Mouse (Mus musculus): ENCODE results near the gene Tbx2. TPM values are rescaled to one million over a fixed set of nuclear protein-coding genes. Genes with fewer than 3 reads are reported as not detected.

Gene Tbx2
- polyA plus RNA-seq, 1 experiment from 2014 or later, result 5.8 TPM

GRCm38 (mm10) chr11:85839258-85840030, 7.1 kb downstream of the Tbx2 start:
- H3K27me3 ChIP-seq (ENCODE audit: control insufficient read depth, insufficient read depth, low read length), result peaks cover 35% of the 10 kb centered on the region
- no peak overlapping the region for H3K27ac ChIP-seq (ENCODE audit: low read length)
- peaks cover 17% of the 10 kb centered on the region for H3K4me1 ChIP-seq (ENCODE audit: control insufficient read depth, insufficient read depth, low read length)
- no peaks in the 10 kb centered on the region for H3K9me3 ChIP-seq (ENCODE audit: control insufficient read depth, low read depth, low read length)
- H3K36me3 ChIP-seq (ENCODE audit: control insufficient read depth, insufficient read depth, low read length), result peaks cover 7% of the 10 kb centered on the region; the same call in 1 of the 2 replicates
- peak overlapping the region; percentile 54 for H3K9ac ChIP-seq (replicated peaks; ENCODE audit: low read depth, low read length)
- 40% methylated on average over 7 of the region's 7 CpGs for WGBS
- ATAC-seq (ENCODE audit: insufficient number of reproducible peaks, insufficient read depth, low FRiP score, low read depth), result no peak
- peak overlapping the region; percentile 87 for H3K4me2 ChIP-seq (replicated peaks; ENCODE audit: low read depth, low read length)
- H3K4me3 ChIP-seq (ENCODE audit: low read depth, low read length), result peak overlapping the region; percentile 59; the same call in 1 of the 2 replicates

DNA sequence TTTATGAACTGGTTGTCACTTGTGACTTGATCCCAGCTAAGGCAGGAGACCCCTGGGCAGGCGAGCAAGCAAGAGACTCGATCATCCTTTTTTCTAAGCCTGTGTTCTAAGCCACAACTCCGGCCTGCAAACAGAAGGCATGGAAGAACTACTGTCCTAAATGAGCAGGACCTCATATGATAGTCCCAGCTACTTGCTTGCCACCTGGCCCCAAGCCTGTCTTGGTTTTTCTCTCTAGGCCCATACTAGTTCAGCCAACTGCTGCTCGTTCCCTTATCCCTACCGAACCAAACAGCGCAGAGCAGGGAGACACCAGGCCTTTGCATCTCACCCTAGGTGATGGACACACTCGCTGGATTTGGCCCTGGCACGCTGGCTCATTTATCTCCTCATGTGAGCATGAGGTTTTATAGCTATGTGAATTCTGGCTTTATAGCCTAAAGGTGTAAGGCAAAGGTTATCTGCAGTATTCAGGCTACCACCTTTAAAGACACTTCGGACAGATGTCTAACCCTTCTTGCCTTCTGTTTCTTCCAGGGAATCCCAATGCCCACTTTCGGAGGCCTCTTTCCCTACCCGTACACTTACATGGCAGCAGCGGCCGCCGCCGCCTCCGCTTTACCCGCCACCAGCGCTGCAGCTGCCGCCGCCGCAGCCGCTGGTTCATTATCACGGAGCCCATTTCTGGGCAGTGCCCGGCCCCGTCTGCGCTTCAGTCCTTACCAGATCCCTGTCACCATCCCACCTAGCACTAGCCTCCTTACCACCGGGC, 7.9 kb downstream of the Tbx2 start:
- peak overlapping the region; percentile 59 for H3K4me3 ChIP-seq (ENCODE audit: low read depth, low read length)
- H3K9ac ChIP-seq (replicated peaks; ENCODE audit: low read depth, low read length), result peak overlapping the region; percentile 54; the same call in 1 of the 2 replicates
- no peak for ATAC-seq (ENCODE audit: insufficient number of reproducible peaks, insufficient read depth, low FRiP score, low read depth)
- peak overlapping the region; percentile 58 for H3K4me2 ChIP-seq (replicated peaks; ENCODE audit: low read depth, low read length)
- peak overlapping the region; percentile 29; the same call in 1 of the 2 replicates for H3K27ac ChIP-seq (ENCODE audit: low read length)
- no peaks in the 10 kb centered on the region for H3K9me3 ChIP-seq (ENCODE audit: control insufficient read depth, low read depth, low read length)
- H3K27me3 ChIP-seq (ENCODE audit: control insufficient read depth, insufficient read depth, low read length), result peaks cover 31% of the 10 kb centered on the region
- peaks cover 7% of the 10 kb centered on the region; the same call in 1 of the 2 replicates for H3K36me3 ChIP-seq (ENCODE audit: control insufficient read depth, insufficient read depth, low read length)
- peaks cover 17% of the 10 kb centered on the region for H3K4me1 ChIP-seq (ENCODE audit: control insufficient read depth, insufficient read depth, low read length)
- 31% methylated on average over 27 of the region's 27 CpGs for WGBS

GRCm38 (mm10) chr11:85840803-85841145, 8.4 kb downstream of the Tbx2 start:
- Histone ChIP-seq H3K4me1 (ENCODE audit: control insufficient read depth, insufficient read depth, low read length) (peaks cover 17% of the 10 kb centered on the region), H3K9me3 (ENCODE audit: control insufficient read depth, low read depth, low read length) (no peaks in the 10 kb centered on the region), H3K27me3 (ENCODE audit: control insufficient read depth, insufficient read depth, low read length) (peaks cover 29% of the 10 kb centered on the region), H3K4me2 (replicated peaks; ENCODE audit: low read depth, low read length) (peak overlapping the region; percentile 58), H3K4me3 (ENCODE audit: low read depth, low read length) (peak overlapping the region; percentile 59), H3K27ac (ENCODE audit: low read length) (peak overlapping the region; percentile 29; the same call in 1 of the 2 replicates), H3K9ac (replicated peaks; ENCODE audit: low read depth, low read length) (0 out of 2 replicates have a peak overlapping the region, but pooled peaks have one; percentile 29), H3K36me3 (ENCODE audit: control insufficient read depth, insufficient read depth, low read length) (peaks cover 7% of the 10 kb centered on the region; the same call in 1 of the 2 replicates)
- WGBS, result 20% methylated on average over 21 of the region's 21 CpGs
- no peak for ATAC-seq (ENCODE audit: insufficient number of reproducible peaks, insufficient read depth, low FRiP score, low read depth)

DNA sequence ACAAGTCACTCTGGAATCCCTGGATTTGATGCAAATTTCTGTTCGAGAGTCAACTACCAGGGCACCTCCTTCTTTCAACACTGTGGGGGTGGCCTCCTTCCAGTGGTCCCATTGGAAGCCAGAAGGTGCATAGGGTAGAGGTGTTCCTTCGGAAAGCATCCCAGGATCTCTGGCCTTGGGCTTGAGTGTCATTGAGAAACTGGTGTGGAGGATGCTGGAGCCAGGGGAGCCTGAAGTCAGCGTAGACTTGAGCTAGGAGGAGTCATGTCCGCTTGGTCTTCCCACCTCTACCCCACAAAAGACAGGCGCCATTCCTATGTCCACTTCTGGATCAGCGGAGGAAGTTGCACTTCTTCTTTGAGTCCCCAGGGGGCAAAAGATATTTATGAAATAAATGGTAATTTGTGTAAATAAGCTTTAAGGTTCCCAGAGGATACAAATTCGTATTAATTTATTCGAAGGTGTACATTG, 8.9 kb downstream of the Tbx2 start:
- H3K4me1 ChIP-seq (ENCODE audit: control insufficient read depth, insufficient read depth, low read length), result peaks cover 17% of the 10 kb centered on the region
- 33% methylated on average over 8 of the region's 8 CpGs for WGBS
- H3K4me2 ChIP-seq (replicated peaks; ENCODE audit: low read depth, low read length), result peak overlapping the region; percentile 58
- ATAC-seq (ENCODE audit: insufficient number of reproducible peaks, insufficient read depth, low FRiP score, low read depth), result no peak
- no peaks in the 10 kb centered on the region for H3K9me3 ChIP-seq (ENCODE audit: control insufficient read depth, low read depth, low read length)
- peak overlapping the region; percentile 59; the same call in 1 of the 2 replicates for H3K4me3 ChIP-seq (ENCODE audit: low read depth, low read length)
- peaks cover 7% of the 10 kb centered on the region; the same call in 1 of the 2 replicates for H3K36me3 ChIP-seq (ENCODE audit: control insufficient read depth, insufficient read depth, low read length)
- 0 out of 2 replicates have a peak overlapping the region, but pooled peaks have one; percentile 7 for H3K9ac ChIP-seq (replicated peaks; ENCODE audit: low read depth, low read length)
- peaks cover 24% of the 10 kb centered on the region for H3K27me3 ChIP-seq (ENCODE audit: control insufficient read depth, insufficient read depth, low read length)
- H3K27ac ChIP-seq (ENCODE audit: low read length), result peak overlapping the region; percentile 29

- Histone ChIP-seq H3K4me2 (replicated peaks; ENCODE audit: low read depth, low read length) (peak overlapping the region; percentile 58), H3K36me3 (ENCODE audit: control insufficient read depth, insufficient read depth, low read length) (peaks cover 7% of the 10 kb centered on the region; the same call in 1 of the 2 replicates), H3K27ac (ENCODE audit: low read length) (peak overlapping the region; percentile 29; the same call in 1 of the 2 replicates), H3K27me3 (ENCODE audit: control insufficient read depth, insufficient read depth, low read length) (peaks cover 23% of the 10 kb centered on the region), H3K4me3 (ENCODE audit: low read depth, low read length) (peak overlapping the region; percentile 59), H3K9me3 (ENCODE audit: control insufficient read depth, low read depth, low read length) (no peaks in the 10 kb centered on the region), H3K4me1 (ENCODE audit: control insufficient read depth, insufficient read depth, low read length) (peaks cover 17% of the 10 kb centered on the region), H3K9ac (replicated peaks; ENCODE audit: low read depth, low read length) (no peak overlapping the region; the same call in 1 of the 2 replicates)
- peak; percentile 62 for ATAC-seq (ENCODE audit: insufficient number of reproducible peaks, insufficient read depth, low FRiP score, low read depth)
- WGBS, result 1% methylated on average over 32 of the region's 32 CpGs
Measured at GRCm38 (mm10) chr11:85841980-85842379, 9.6 kb downstream of the Tbx2 start.

GRCm38 (mm10) chr11:85842596-85843346, 10.4 kb downstream of the Tbx2 start:
- H3K27me3 ChIP-seq (ENCODE audit: control insufficient read depth, insufficient read depth, low read length), result peaks cover 23% of the 10 kb centered on the region
- H3K9me3 ChIP-seq (ENCODE audit: control insufficient read depth, low read depth, low read length), result no peaks in the 10 kb centered on the region
- WGBS, result 12% methylated on average over 24 of the region's 24 CpGs
- peak overlapping the region; percentile 76 for H3K4me2 ChIP-seq (replicated peaks; ENCODE audit: low read depth, low read length)
- no peak for ATAC-seq (ENCODE audit: insufficient number of reproducible peaks, insufficient read depth, low FRiP score, low read depth)
- 0 out of 2 replicates have a peak, but pooled peaks cover 5% of the 10 kb centered on the region for H3K36me3 ChIP-seq (ENCODE audit: control insufficient read depth, insufficient read depth, low read length)
- H3K4me1 ChIP-seq (ENCODE audit: control insufficient read depth, insufficient read depth, low read length), result peaks cover 14% of the 10 kb centered on the region
- H3K4me3 ChIP-seq (ENCODE audit: low read depth, low read length), result peak overlapping the region; percentile 47
- peak overlapping the region; percentile 35; the same call in 1 of the 2 replicates for H3K27ac ChIP-seq (ENCODE audit: low read length)
- no peak overlapping the region for H3K9ac ChIP-seq (replicated peaks; ENCODE audit: low read depth, low read length)

GRCm38 (mm10) chr11:85843347-85843692, 11.0 kb downstream of the Tbx2 start:
- under 1% methylated on average over 18 of the region's 18 CpGs for WGBS
- H3K27me3 ChIP-seq (ENCODE audit: control insufficient read depth, insufficient read depth, low read length), result peaks cover 19% of the 10 kb centered on the region
- H3K4me1 ChIP-seq (ENCODE audit: control insufficient read depth, insufficient read depth, low read length), result peaks cover 11% of the 10 kb centered on the region
- peak overlapping the region; percentile 74; the same call in 1 of the 2 replicates for H3K27ac ChIP-seq (ENCODE audit: low read length)
- H3K4me2 ChIP-seq (replicated peaks; ENCODE audit: low read depth, low read length), result peak overlapping the region; percentile 76
- H3K36me3 ChIP-seq (ENCODE audit: control insufficient read depth, insufficient read depth, low read length), result no peaks in the 10 kb centered on the region
- no peaks in the 10 kb centered on the region for H3K9me3 ChIP-seq (ENCODE audit: control insufficient read depth, low read depth, low read length)
- H3K9ac ChIP-seq (replicated peaks; ENCODE audit: low read depth, low read length), result peak overlapping the region; percentile 29; the same call in 1 of the 2 replicates
- H3K4me3 ChIP-seq (ENCODE audit: low read depth, low read length), result peak overlapping the region; percentile 47
- ATAC-seq (ENCODE audit: insufficient number of reproducible peaks, insufficient read depth, low FRiP score, low read depth), result peak; percentile 16; the same call in 1 of the 2 replicates

All from stomach, embryonic 14.5 days (tissue).